Mouse (Mus musculus) liver, embryonic 16.5 days (tissue): Measurements from ENCODE around the gene Ugt1a8. TPM values are rescaled to one million over a fixed set of nuclear protein-coding genes. Genes with fewer than 3 reads are reported as not detected.
A peak's percentile ranks its signal among the peaks of the same experiment; 100 is the strongest.

Source experiments
- ATAC-seq: fragments of 200-750 bp; cut with Nextera tagmentation; 2 replicates; pipeline ENCODE4 v1.8.0; 2017; ENCODE audit warnings: low read depth, mild to moderate bottlenecking, moderate number of reproducible peaks, moderate library complexity
- H3K27ac ChIP-seq: fragments of 300-500 bp; sonication (generic); 2 replicates; pipeline ENCODE4 v1.5.1; 2014; ENCODE audit warnings: mild to moderate bottlenecking, low read length
- H3K27me3 ChIP-seq: fragments of 300-500 bp; sonication (generic); 2 replicates; pipeline ENCODE4 v1.6.1; 2014; ENCODE audit warnings: low read depth, low read length, mixed read lengths; ENCODE audit not compliant: control insufficient read depth, insufficient read depth
- H3K36me3 ChIP-seq: fragments of 300-500 bp; sonication (generic); 2 replicates; pipeline ENCODE4 v1.6.1; 2014; ENCODE audit warnings: mild to moderate bottlenecking; ENCODE audit not compliant: control insufficient read depth, insufficient read depth
- H3K4me1 ChIP-seq: fragments of 300-500 bp; sonication (generic); 2 replicates; pipeline ENCODE4 v1.6.1; 2014; ENCODE audit warnings: low read depth, low read length, mixed read lengths; ENCODE audit not compliant: control insufficient read depth
- H3K4me2 ChIP-seq: fragments of 300-500 bp; sonication (generic); 2 replicates; pipeline ENCODE4 v1.6.1; 2014; ENCODE audit warnings: low read depth, low read length, mixed read lengths
- H3K4me3 ChIP-seq: fragments of 300-500 bp; sonication (generic); 2 replicates; pipeline ENCODE4 v1.5.1; 2014; ENCODE audit warnings: low read depth, mild to moderate bottlenecking, low read length
- H3K9ac ChIP-seq: fragments of 300-500 bp; sonication (generic); 2 replicates; pipeline ENCODE4 v1.6.1; 2014; ENCODE audit warnings: low read depth, low read length
- H3K9me3 ChIP-seq: fragments of 300-500 bp; sonication (generic); replicated peaks from 2 replicates; pipeline ENCODE4 v1.6.1; 2016; ENCODE audit warnings: low read length; ENCODE audit not compliant: control insufficient read depth
- WGBS: fragments of 180-500 bp; shearing (Covaris S2); extraction: QIAGEN DNeasy Blood & Tissue Kit; methylation state at CpG from one replicate; pipeline ENCODE4 v1.1.7; 2014; ENCODE audit not compliant: insufficient replicate concordance; 5-methylcytosine and 5-hydroxymethylcytosine counted together
- polyA plus RNA-seq: library from polyadenylated mRNA; unstranded; fragments of >200 nt; fragmentation: Nextera tagmentation; extraction: Ambion mirVana; gene quantifications from 2 replicates; pipeline ENCODE4 v1.2.1, GENCODE M21; 2015

Gene Ugt1a8
- polyA plus RNA-seq, 1 experiment from 2014 or later: not detected

- Histone ChIP-seq H3K9me3 (no peaks in the 10 kb centered on the region), H3K36me3 (peaks cover 36% of the 10 kb centered on the region), H3K27me3 (no peaks in the 10 kb centered on the region), H3K27ac (peak overlapping the region; percentile 8), H3K9ac (no peak overlapping the region), H3K4me1 (peaks cover 31% of the 10 kb centered on the region), H3K4me3 (no peak overlapping the region), H3K4me2 (no peak overlapping the region)
- WGBS: 55% methylated on average over 6 of the region's 6 CpGs
- peak; percentile 78 for ATAC-seq
Observed at GRCm38 (mm10) chr1:88260114-88260513, 172.5 kb downstream of the Ugt1a8 start.

GRCm38 (mm10) chr1:88260604-88261377 is 173.2 kb downstream of the Ugt1a8 start:
- H3K27me3 ChIP-seq: no peaks in the 10 kb centered on the region
- peak; percentile 16 for ATAC-seq
- 69% methylated on average over 10 of the region's 10 CpGs for WGBS
- no peak overlapping the region for H3K27ac ChIP-seq
- peaks cover 42% of the 10 kb centered on the region for H3K36me3 ChIP-seq
- no peaks in the 10 kb centered on the region for H3K9me3 ChIP-seq
- H3K4me2 ChIP-seq: no peak overlapping the region
- no peak overlapping the region for H3K4me3 ChIP-seq
- H3K9ac ChIP-seq: no peak overlapping the region
- peaks cover 31% of the 10 kb centered on the region for H3K4me1 ChIP-seq

GRCm38 (mm10) chr1:88261706-88262105 is 174.1 kb downstream of the Ugt1a8 start:
- Histone ChIP-seq H3K4me1 (peaks cover 31% of the 10 kb centered on the region), H3K9me3 (no peaks in the 10 kb centered on the region), H3K27ac (no peak overlapping the region), H3K36me3 (peaks cover 52% of the 10 kb centered on the region), H3K4me2 (no peak overlapping the region), H3K9ac (no peak overlapping the region), H3K27me3 (no peaks in the 10 kb centered on the region), H3K4me3 (no peak overlapping the region)
- WGBS: 70% methylated on average over 7 of the region's 7 CpGs
- no peak for ATAC-seq

- Histone ChIP-seq H3K4me2 (no peak overlapping the region), H3K27ac (no peak overlapping the region), H3K4me1 (peaks cover 31% of the 10 kb centered on the region), H3K4me3 (no peak overlapping the region), H3K9me3 (no peaks in the 10 kb centered on the region), H3K36me3 (peaks cover 57% of the 10 kb centered on the region), H3K9ac (no peak overlapping the region), H3K27me3 (no peaks in the 10 kb centered on the region)
- 76% methylated on average over 4 of the region's 4 CpGs for WGBS
- ATAC-seq: no peak
Observed at GRCm38 (mm10) chr1:88262255-88262654, 174.6 kb downstream of the Ugt1a8 start.

DNA sequence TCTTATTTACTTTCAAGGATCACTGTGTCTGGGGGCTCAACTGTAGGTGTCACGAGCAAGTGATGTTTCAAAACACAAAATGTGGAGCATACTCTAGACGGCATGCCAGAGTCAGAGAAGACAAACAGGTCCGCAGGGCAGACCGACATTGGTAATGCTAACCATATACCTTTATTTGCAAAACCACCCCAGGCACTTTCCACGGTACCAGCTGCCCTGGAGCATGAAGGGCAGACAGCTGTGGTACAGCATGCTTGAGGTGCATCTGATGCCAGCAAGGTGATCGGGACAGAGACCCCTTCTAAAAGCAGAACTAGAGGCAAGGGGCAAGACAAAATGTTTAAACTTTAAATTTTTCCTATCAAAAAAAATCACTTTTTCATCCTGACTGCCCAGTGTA is 175.3 kb downstream of the Ugt1a8 start:
- WGBS: 66% methylated on average over 6 of the region's 6 CpGs
- Histone ChIP-seq H3K4me3 (no peak overlapping the region), H3K36me3 (peaks cover 64% of the 10 kb centered on the region), H3K4me2 (no peak overlapping the region), H3K9me3 (no peaks in the 10 kb centered on the region), H3K27me3 (no peaks in the 10 kb centered on the region), H3K4me1 (peaks cover 31% of the 10 kb centered on the region), H3K9ac (no peak overlapping the region), H3K27ac (no peak overlapping the region)
- ATAC-seq: no peak

- ATAC-seq: no peak
- Histone ChIP-seq H3K36me3 (peaks cover 72% of the 10 kb centered on the region), H3K9me3 (no peaks in the 10 kb centered on the region), H3K27me3 (no peaks in the 10 kb centered on the region), H3K27ac (no peak overlapping the region), H3K9ac (no peak overlapping the region), H3K4me1 (peaks cover 31% of the 10 kb centered on the region), H3K4me2 (no peak overlapping the region), H3K4me3 (no peak overlapping the region)
- 83% methylated on average over 5 of the region's 5 CpGs for WGBS
Observed at GRCm38 (mm10) chr1:88263778-88264177, 176.2 kb downstream of the Ugt1a8 start.

DNA sequence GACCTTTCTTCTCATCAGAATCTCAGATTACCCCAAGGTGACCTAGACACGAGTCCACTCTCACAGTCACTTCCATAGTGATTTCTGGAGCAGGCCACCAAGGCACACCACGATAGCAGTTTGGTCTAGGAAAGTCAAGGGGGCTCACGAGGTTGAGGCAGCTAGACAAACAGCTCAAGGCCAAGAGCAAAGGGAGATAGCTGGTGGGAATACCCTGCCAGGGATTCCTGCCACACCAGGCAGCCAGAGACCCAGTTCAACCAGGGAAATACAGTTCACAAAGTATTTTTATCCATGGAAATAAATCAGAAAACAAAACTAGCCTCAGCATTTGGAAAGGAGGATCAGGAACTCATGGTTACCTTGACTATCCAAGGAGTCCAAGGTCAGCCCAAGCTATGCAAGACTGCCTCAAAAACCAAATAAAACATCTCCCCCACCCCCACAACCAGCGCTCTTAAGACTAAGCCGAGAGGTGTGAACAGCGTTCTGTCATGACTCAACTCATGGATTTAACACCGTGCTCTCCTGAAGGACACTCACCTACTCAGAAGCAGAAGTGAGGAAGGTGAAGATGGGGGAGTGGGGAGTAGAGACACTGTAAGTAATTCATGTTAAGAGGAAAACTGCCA is 176.7 kb downstream of the Ugt1a8 start:
- peaks cover 78% of the 10 kb centered on the region for H3K36me3 ChIP-seq
- H3K27ac ChIP-seq: no peak overlapping the region
- no peak overlapping the region for H3K9ac ChIP-seq
- 76% methylated on average over 7 of the region's 7 CpGs for WGBS
- no peak for ATAC-seq
- H3K4me3 ChIP-seq: no peak overlapping the region
- H3K27me3 ChIP-seq: no peaks in the 10 kb centered on the region
- no peaks in the 10 kb centered on the region for H3K9me3 ChIP-seq
- H3K4me1 ChIP-seq: peaks cover 27% of the 10 kb centered on the region
- H3K4me2 ChIP-seq: no peak overlapping the region

DNA sequence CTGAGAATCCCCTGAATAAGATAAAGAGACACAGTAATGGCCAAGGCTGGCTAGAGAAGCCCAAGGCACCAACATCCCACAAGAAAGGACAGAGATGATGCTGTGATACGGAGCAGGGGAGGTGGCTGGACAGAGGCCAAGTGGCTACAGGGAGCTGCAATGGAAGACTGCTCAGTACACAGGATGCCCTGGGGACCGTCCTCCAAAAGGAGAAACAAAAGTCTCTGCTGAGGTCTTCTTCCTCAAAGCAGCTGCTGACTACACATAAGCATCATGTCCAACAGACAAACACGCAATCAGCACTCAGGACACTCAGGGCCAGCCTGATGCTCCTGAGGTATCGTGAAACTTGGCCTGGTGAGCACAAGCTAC is 177.2 kb downstream of the Ugt1a8 start:
- peaks cover 83% of the 10 kb centered on the region for H3K36me3 ChIP-seq
- H3K4me2 ChIP-seq: no peak overlapping the region
- no peaks in the 10 kb centered on the region for H3K27me3 ChIP-seq
- no peak overlapping the region for H3K4me3 ChIP-seq
- WGBS: 71% methylated on average over 4 of the region's 4 CpGs
- no peaks in the 10 kb centered on the region for H3K9me3 ChIP-seq
- H3K27ac ChIP-seq: no peak overlapping the region
- peaks cover 22% of the 10 kb centered on the region for H3K4me1 ChIP-seq
- ATAC-seq: no peak
- no peak overlapping the region for H3K9ac ChIP-seq

- Histone ChIP-seq H3K4me2 (no peak overlapping the region), H3K4me1 (peaks cover 13% of the 10 kb centered on the region), H3K36me3 (peaks cover 86% of the 10 kb centered on the region), H3K9me3 (no peaks in the 10 kb centered on the region), H3K27me3 (no peaks in the 10 kb centered on the region), H3K27ac (no peak overlapping the region), H3K9ac (no peak overlapping the region), H3K4me3 (no peak overlapping the region)
- ATAC-seq: no peak
- 82% methylated on average over 13 of the region's 13 CpGs for WGBS
Observed at GRCm38 (mm10) chr1:88266123-88266522, 178.5 kb downstream of the Ugt1a8 start.
